Mouse (Mus musculus): ENCODE measurements around the gene Capn10.

GRCm38 (mm10) chr1:92910239-92910885, 23.8 kb upstream of the Capn10 start, which contains the start of gene Rnpepl1:
- TF ChIP-seq TBP (IDR thresholded peaks at IDR 0.05; ENCODE audit: low read depth, low read length) (no peak), CTCF (IDR thresholded peaks at IDR 0.05 in 2 of 3, conservative IDR thresholded peaks at IDR 0.05 in 1 of 3; ENCODE audit: control insufficient read depth in 1 of 3, insufficient read depth in 1 of 3, low read depth in 2 of 3, low read length in 3 of 3, poor library complexity in 1 of 3, severe bottlenecking in 1 of 3) (peak in 2 of 3 experiments; percentile 71 to 84; a peak in 5 of 6 replicates), CHD2 (IDR thresholded peaks at IDR 0.05; ENCODE audit: low read length) (no peak)

All from MEL (cell line).